Mouse (Mus musculus) urinary bladder, postnatal 0 days (tissue): ENCODE measurements around the gene Wdr11. TPM values are rescaled to one million over a fixed set of nuclear protein-coding genes. Genes with fewer than 3 reads are reported as not detected.

ENCODE experiments used
- polyA plus RNA-seq: library from polyadenylated mRNA; unstranded; fragments of >200 nt; fragmentation: Nextera tagmentation; extraction: Ambion mirVana; gene quantifications from 2 replicates; pipeline ENCODE4 v1.2.1, GENCODE M21; 2015

The Wdr11 gene
- 14.1 and 16.9 TPM in 2 replicates for polyA plus RNA-seq

DNA sequence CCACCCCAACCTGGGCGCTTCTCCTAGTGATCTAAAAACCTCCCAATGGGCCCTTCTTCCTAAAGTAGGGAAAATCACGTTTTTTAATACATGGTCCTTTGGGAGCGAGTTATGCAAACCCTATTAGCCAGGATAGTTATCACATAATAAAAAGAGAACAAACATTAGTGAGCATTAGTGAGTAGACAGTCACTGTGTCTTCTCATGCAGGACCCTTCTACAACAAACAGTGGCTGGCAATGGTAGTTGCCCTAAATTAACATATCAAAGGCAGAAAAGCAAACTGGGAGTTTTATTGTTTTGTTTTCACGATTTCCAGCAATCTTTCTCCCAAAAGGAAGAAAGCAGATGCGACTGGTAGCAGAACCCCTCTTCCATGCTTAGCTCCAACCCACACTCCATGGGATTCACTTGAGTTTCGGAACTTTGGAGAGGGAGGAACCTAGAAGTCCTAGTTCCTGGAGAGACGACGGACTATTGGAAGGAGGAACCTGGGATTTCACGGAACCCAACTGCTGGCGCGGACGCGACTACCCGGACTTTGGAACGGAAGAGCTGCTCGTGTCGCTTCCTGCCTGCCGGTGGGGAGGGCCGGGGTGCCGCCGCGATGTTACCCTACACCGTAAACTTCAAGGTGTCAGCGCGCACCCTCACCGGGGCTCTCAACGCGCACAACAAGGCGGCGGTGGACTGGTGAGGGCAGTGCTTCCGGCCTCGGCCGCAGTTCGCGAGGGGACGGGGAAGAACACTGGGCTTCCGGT, at the start of gene Wdr11:
Gene Wdr11 (plus strand): TSS at position 493 of the 761 bp plus-strand sequence.

